Mouse (Mus musculus) erythroblast, embryonic 14.5 days (primary cell): Measurements from ENCODE around the gene Ctu2. TPM values are rescaled to one million over a fixed set of nuclear protein-coding genes. Genes with fewer than 3 reads are reported as not detected.

ENCODE experiments used
- H3K27me3 ChIP-seq: 2 replicates; pipeline ENCODE4 v1.6.1; 2012; ENCODE audit warnings: inconsistent platforms; ENCODE audit not compliant: control insufficient read depth
- H3K36me3 ChIP-seq: 2 replicates; pipeline ENCODE4 v1.6.1; 2012; ENCODE audit warnings: mild to moderate bottlenecking, inconsistent platforms; ENCODE audit not compliant: control insufficient read depth
- H3K4me1 ChIP-seq: 2 replicates; pipeline ENCODE4 v1.6.1; 2012; ENCODE audit warnings: inconsistent platforms; ENCODE audit not compliant: control insufficient read depth
- H3K4me3 ChIP-seq: replicated peaks from 2 replicates; pipeline ENCODE3; 2012; ENCODE audit warnings: moderate library complexity, mild to moderate bottlenecking, inconsistent platforms
- H3K9me3 ChIP-seq: 2 replicates; pipeline ENCODE4 v1.6.1; 2012; ENCODE audit warnings: low read length, inconsistent platforms, mixed read lengths; ENCODE audit not compliant: control insufficient read depth
- GATA1 ChIP-seq: IDR thresholded peaks from 2 replicates; pipeline ENCODE4 v1.6.1; 2012; ENCODE audit warnings: low read length, inconsistent platforms, mixed read lengths
- TAL1 ChIP-seq: IDR thresholded peaks from 3 replicates; pipeline ENCODE4 v1.6.1; 2012; ENCODE audit warnings: low read length, inconsistent platforms, mixed read lengths
- polyA plus RNA-seq: library from polyadenylated mRNA; stranded (reverse); fragments of >175 nt; gene quantifications from 2 replicates; pipeline ENCODE4 v1.2.3, GENCODE M21; 2012

Gene Ctu2
- polyA plus RNA-seq, 1 experiment = 1.2 TPM

- peaks cover 4% of the 10 kb centered on the region for H3K9me3 ChIP-seq
- TF ChIP-seq GATA1 (no peak), TAL1 (no peak)
Observed at GRCm38 (mm10) chr8:122443262-122444006, 32.5 kb upstream of the Ctu2 start, which contains the start of gene Mvd. Mvd (minus strand) TSS chr8:122443422.

GRCm38 (mm10) chr8:122444058-122444748 lies 31.7 kb upstream of the Ctu2 start:
- TF ChIP-seq TAL1 = no peak
- no peak for TF ChIP-seq GATA1
- H3K9me3 ChIP-seq = peaks cover 3% of the 10 kb centered on the region
- H3K4me3 ChIP-seq = peak overlapping the region; percentile 71
- peaks cover 10% of the 10 kb centered on the region for H3K36me3 ChIP-seq
- peaks cover 9% of the 10 kb centered on the region for H3K27me3 ChIP-seq
- H3K4me1 ChIP-seq = peaks cover 30% of the 10 kb centered on the region

More at GRCm38 (mm10) chr8:122443262-122444006, 32.5 kb upstream of the Ctu2 start, which contains the start of gene Mvd:
- peaks cover 15% of the 10 kb centered on the region for H3K36me3 ChIP-seq
- H3K27me3 ChIP-seq = peaks cover 9% of the 10 kb centered on the region
- peak within 1 kb of the TSS; percentile 71 for H3K4me3 ChIP-seq
- H3K4me1 ChIP-seq = peaks cover 34% of the 10 kb centered on the region

- H3K4me1 ChIP-seq = peaks cover 30% of the 10 kb centered on the region
- no peaks in the 10 kb centered on the region; the same call in 1 of the 2 replicates for H3K36me3 ChIP-seq
- H3K9me3 ChIP-seq = no peaks in the 10 kb centered on the region
- TF ChIP-seq GATA1 (no peak), TAL1 (no peak)
- H3K4me3 ChIP-seq = no peak overlapping the region
- peaks cover 9% of the 10 kb centered on the region for H3K27me3 ChIP-seq
Observed at GRCm38 (mm10) chr8:122445203-122445602, 30.7 kb upstream of the Ctu2 start.

GRCm38 (mm10) chr8:122451161-122451703 lies 24.7 kb upstream of the Ctu2 start:
- Histone ChIP-seq H3K36me3 (no peaks in the 10 kb centered on the region), H3K4me3 (no peak overlapping the region), H3K9me3 (no peaks in the 10 kb centered on the region), H3K27me3 (peaks cover 14% of the 10 kb centered on the region), H3K4me1 (no peaks in the 10 kb centered on the region; the same call in 1 of the 2 replicates)
- TF ChIP-seq GATA1 (no peak), TAL1 (no peak)

- H3K27me3 ChIP-seq = peaks cover 19% of the 10 kb centered on the region
Observed at GRCm38 (mm10) chr8:122452154-122452553, 23.8 kb upstream of the Ctu2 start.

GRCm38 (mm10) chr8:122454409-122454808 lies 21.5 kb upstream of the Ctu2 start:
- Histone ChIP-seq H3K9me3 (no peaks in the 10 kb centered on the region), H3K27me3 (peaks cover 34% of the 10 kb centered on the region), H3K4me1 (no peaks in the 10 kb centered on the region; the same call in 1 of the 2 replicates), H3K36me3 (no peaks in the 10 kb centered on the region), H3K4me3 (no peak overlapping the region)
- TF ChIP-seq GATA1 (no peak), TAL1 (no peak)

More at GRCm38 (mm10) chr8:122452154-122452553, 23.8 kb upstream of the Ctu2 start:
- TF ChIP-seq GATA1 = no peak
- TF ChIP-seq TAL1 = no peak
- H3K9me3 ChIP-seq = no peaks in the 10 kb centered on the region
- no peaks in the 10 kb centered on the region for H3K36me3 ChIP-seq
- no peak overlapping the region for H3K4me3 ChIP-seq
- H3K4me1 ChIP-seq = no peaks in the 10 kb centered on the region; the same call in 1 of the 2 replicates

- Histone ChIP-seq H3K9me3 (peaks cover 7% of the 10 kb centered on the region; the same call in 1 of the 2 replicates), H3K4me1 (peaks cover 11% of the 10 kb centered on the region), H3K4me3 (no peak overlapping the region), H3K36me3 (no peaks in the 10 kb centered on the region), H3K27me3 (peaks cover 62% of the 10 kb centered on the region)
- no peak for TF ChIP-seq TAL1
- TF ChIP-seq GATA1 = no peak
Observed at GRCm38 (mm10) chr8:122457171-122457570, 18.8 kb upstream of the Ctu2 start.

- TF ChIP-seq GATA1 (no peak), TAL1 (no peak)
- no peak overlapping the region for H3K4me3 ChIP-seq
- H3K4me1 ChIP-seq = peaks cover 21% of the 10 kb centered on the region
- peaks cover 7% of the 10 kb centered on the region; the same call in 1 of the 2 replicates for H3K9me3 ChIP-seq
- no peaks in the 10 kb centered on the region for H3K36me3 ChIP-seq
- peaks cover 82% of the 10 kb centered on the region for H3K27me3 ChIP-seq
Observed at GRCm38 (mm10) chr8:122459218-122459900, 16.6 kb upstream of the Ctu2 start.
